Mouse (Mus musculus): ENCODE results near the gene Fgb.

The Fgb gene

DNA sequence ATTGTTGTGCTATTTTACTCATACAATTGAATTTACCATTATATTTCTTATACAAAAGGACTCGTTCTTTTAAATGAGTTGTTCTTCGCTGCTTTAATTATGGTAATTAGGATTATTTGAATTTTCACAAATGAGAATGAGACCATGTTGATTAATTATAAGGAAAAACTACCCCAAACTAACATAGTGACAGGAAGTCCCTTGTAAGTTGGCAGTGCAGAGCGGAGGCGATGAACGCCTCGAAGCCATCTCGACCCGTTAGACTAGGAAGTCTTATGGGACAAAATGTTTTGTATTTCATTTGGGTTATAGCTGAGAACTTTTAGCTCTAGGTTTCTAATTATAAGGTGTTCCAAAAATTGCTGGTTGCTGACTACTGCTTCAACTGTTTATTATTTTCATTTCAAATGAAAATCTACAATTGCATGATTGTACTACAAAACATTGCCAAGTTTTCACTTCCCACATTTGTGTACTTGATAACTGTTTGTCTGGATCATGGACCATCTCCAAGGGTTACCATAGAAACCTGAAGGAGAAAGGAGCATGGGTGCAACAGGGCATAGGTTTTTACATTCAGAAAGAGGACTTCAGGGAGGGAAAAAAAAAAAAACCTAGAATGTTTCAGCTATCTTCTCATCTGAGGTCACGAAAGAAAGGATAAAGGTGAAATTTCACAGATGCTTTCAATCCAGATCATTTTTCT is 22.0 kb downstream of the Fgb start:
- no peak for DNase-seq (ENCODE audit: low spot score in 2 of 2)

DNA sequence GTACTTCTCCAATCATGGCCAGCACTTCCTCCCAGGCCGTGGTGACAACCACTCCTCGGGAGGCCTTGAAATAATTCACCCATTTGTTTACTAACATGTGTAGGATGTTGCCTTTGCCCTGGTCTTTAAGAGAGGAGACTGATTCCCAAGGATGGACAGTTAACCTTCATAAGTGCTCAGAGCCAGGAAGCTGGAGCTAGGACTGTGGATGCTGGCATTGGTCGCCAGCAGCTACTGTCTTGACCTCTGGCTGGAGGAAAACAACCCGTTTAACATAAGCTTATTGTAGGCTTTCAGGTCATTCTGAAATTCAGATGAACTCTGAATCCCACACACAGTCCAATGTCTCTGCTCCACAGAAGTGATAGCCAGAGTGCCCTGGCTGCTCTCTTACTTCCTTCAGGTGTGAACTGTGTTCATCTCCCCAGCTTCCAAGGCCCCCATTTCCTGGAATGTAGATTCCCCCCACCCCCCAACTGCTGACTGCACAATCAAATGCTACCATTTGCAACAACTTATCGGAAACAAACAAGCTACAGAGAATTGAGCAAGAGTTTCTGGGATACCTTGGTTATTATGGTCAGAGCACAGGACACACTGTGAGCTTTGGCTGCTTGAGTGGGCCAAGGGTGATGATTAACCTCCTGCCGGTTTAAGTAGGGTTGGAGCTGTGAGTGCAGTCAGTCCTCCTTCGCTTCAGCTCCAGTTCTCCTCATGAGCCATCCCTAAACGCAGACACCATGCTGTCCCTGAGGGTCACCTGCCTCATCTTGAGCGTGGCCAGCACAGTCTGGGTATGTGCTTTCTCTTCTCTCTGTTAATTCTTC is 24.0 kb downstream of the Fgb start, which contains the start of gene Fga:
TSS of gene Fga (plus strand) at position 602 of the 827 bp plus-strand sequence.
- no peak for DNase-seq (ENCODE audit: low spot score in 2 of 2)

DNA sequence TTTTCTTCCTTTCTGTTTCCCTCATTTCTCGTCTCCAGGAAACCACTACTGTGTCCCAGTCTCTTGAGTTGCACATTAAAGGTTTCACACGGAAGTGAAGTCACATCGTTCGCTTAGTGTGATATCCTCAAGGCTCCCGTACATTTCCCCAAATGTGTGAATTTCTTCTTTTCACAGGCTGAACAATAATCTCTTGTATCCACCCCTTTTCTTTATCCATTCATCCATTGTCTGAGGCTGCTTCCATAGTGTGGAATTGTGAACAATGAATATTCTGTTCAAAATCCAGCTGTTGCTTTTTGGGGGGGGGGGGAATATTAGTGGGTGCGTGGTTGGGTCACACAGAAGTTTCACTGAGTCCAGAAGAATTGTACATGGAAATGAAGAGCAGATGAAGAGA is 24.6 kb downstream of the Fgb start:
- DNase-seq (ENCODE audit: low spot score in 2 of 2), result no peak

DNA sequence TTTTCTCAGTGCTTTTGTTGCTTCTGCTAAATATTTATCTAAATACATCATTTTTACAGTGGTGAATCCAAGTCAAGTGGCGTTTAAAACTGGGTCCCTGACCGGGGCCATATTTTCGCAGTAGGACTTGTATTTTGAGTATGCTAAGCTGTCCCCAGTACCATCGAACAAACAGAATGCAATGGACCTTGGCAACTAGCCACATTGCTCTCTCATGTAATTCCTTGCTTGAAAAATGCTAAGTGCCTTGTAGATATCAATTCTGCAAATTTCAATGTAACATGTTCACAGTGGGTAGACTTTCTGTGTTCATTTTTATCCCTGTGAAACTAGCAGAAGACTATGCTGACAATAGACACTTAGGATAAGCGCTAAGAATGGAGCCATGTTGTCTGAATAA is 28.5 kb downstream of the Fgb start:
- no peak for DNase-seq (ENCODE audit: low spot score in 2 of 2)

DNA sequence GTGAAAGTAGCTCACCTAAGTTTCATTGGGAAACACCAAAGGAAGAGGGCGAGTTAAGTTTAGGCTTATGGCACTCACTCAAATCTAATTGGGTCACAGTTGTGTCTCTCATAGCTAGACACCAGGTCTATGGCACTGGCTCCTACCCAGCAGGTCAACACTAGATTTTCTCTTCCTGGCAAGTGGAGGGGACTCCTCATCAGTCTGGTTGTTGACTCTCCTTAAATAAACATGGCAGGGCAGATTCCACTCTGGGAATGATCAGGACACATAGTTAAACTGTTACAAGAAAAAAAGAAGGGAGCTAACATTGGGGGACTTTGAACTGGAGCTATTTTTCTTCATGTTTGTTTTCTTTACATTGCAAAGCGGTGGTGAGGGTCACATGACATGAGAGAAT is 29.3 kb downstream of the Fgb start:
- no peak for DNase-seq (ENCODE audit: low spot score in 2 of 2)

GRCm38 (mm10) chr3:83016236-83016635 is 33.4 kb downstream of the Fgb start:
- no peak for DNase-seq (ENCODE audit: low spot score in 2 of 2)

DNA sequence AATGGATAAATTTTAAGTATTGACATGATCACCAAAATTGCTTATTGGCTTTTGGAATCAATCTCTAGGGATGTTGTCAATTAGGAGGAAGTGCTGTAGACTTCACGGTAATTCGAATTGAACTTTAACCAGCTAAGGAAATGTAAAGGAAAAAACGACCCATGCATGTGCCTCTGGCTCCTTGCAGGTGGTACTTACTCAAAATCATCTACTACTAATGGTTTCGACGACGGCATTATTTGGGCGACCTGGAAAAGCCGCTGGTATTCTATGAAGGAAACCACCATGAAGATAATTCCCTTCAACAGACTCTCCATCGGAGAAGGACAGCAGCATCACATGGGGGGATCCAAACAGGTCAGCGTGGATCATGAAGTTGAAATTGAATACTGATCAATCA is 35.7 kb downstream of the Fgb start:
- DNase-seq (ENCODE audit: low spot score in 2 of 2), result no peak

DNA sequence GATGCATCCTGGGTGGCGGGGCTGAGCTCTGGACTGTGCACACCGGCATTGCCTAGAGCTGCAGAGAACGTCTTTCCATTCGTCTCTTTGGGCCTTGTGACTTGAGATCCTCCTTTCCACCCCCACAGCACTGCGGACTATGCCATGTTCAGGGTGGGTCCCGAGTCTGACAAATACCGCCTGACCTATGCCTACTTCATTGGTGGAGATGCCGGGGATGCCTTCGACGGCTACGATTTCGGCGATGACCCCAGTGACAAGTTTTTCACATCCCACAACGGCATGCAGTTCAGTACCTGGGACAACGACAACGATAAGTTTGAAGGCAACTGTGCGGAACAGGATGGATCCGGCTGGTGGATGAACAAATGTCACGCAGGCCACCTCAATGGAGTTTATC is 37.0 kb downstream of the Fgb start:
- no peak for DNase-seq (ENCODE audit: low spot score in 2 of 2)

GRCm38 (mm10) chr3:83011565-83011964 is 38.1 kb downstream of the Fgb start:
- DNase-seq (ENCODE audit: low spot score in 2 of 2), result no peak

DNA sequence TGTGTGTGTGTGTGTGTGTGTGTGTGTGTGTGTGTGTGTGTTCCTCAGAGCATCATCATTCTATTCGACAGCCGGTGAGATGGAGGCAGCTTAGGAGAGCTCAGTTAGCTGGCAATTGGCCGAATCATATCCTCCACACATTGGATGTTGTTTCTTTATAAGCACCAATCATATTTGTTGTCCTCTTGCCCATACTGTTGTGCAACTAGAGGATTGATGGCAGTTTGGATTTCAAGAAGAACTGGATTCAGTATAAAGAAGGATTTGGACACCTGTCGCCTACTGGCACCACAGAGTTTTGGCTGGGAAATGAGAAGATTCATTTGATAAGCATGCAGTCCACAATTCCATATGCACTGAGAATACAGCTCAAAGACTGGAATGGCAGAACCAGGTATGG is 38.5 kb downstream of the Fgb start:
- no peak for DNase-seq (ENCODE audit: low spot score in 2 of 2)

DNA sequence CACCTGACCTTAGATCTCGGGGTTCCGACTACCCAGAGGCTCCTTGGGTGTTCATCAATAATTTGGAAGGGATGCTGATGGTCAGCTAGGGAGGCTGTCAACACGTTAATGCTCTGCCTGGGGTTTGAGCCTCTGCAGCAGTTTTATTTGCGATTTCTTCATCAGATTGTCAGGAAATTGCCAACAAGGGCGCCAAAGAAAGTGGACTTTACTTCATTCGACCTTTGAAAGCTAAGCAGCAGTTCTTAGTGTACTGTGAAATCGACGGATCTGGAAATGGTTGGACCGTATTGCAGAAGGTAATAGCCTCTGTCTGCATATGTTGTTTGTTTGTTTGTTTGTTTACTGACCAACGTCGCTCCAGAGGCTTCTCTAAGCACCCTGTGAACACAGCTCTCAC is 39.4 kb downstream of the Fgb start:
- DNase-seq (ENCODE audit: low spot score in 2 of 2), result no peak

- no peak for DNase-seq (ENCODE audit: low spot score in 2 of 2)
Observed at GRCm38 (mm10) chr3:83007557-83007956, 42.1 kb downstream of the Fgb start, which contains the start of gene Fgg. Fgg (plus strand) TSS chr3:83007724.

GRCm38 (mm10) chr3:83004801-83005200 is 44.9 kb downstream of the Fgb start:
- no peak for DNase-seq (ENCODE audit: low spot score in 2 of 2)

GRCm38 (mm10) chr3:83003068-83003467 is 46.6 kb downstream of the Fgb start:
- no peak for DNase-seq (ENCODE audit: low spot score in 2 of 2)

GRCm38 (mm10) chr3:83002191-83002590 is 47.5 kb downstream of the Fgb start:
- no peak for DNase-seq (ENCODE audit: low spot score in 2 of 2)

DNA sequence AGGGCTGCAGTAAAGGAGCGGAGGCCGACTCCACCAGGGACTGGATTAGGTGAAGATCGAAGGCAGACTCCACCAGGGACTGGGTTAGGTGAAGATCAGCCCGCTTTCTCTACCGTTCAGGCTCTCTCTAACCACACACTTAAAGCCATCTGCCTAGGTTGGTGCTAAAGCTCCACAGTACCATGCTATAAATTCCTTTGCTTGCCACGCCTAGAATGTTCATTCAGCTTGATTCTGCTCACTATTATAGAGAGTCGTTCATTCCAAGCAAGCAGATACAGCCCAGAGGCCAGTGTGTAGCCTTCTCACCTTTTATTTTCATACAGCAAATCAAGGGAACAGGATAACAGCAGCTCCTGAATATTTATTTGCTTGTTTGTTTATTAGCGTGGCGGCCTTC is 49.7 kb downstream of the Fgb start:
- no peak for DNase-seq (ENCODE audit: low spot score in 2 of 2)

- DNase-seq (ENCODE audit: low spot score in 2 of 2), result no peak
Observed at GRCm38 (mm10) chr3:82998772-82999463, 50.7 kb downstream of the Fgb start.

DNA sequence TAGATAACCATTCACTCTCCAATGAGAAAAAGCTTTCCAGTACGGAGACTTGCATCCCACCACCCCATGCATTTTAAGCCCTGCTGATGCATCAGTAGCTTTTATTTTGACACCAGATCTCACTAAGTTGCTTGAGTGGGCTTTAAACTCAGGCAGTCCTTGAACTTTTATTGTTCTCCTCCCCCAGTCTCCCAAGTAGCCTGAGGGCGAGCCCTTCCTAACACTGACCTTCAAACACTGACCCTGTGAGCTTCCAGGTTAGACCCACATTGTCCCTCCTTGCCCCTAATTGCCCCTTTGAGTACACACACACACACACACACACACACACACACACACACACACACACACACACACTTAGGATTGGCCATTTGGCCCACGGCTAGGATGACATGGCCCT is 53.0 kb downstream of the Fgb start:
- no peak for DNase-seq (ENCODE audit: low spot score in 2 of 2)

DNA sequence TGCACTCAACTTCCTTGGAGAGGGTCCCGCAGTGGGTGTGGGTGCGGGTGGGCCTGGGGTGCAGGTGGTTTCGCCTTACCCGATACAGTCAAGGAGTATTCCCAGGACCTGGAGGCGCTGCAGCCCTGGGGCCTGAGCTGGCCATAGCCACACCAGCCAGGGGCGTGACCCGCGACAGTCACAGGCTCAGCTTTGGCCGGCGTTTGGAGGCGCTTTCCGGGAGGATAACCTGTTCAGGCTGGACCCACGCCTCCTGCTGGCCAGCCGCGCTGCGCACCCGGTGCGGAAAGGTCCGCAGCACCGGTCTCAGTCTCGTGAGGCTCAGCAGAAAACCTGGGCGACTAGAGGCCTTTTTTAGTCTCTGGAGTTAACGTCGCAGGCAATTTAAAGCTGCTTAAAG is 54.3 kb downstream of the Fgb start:
- DNase-seq (ENCODE audit: low spot score in 2 of 2), result peak in 1 of 2 experiments; percentile 2

DNA sequence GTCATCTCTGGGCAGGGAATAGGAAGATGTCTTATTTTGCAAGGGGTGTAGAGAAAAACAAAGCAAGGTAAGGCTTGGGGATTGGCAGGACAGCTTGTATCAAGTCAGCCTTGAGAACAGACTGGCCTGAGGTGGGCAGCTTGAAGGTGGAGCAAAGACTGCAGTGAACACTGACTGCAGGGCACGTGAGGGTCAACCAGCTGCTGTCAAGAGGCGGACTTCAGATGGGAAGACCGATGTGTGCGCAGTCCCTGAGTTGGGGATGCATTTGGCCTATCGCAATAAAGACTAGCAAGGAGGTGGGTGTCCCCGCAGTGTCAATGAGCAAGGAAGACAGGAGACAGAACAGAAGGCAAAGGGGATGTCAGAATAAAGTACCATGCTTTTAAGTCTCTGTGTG is 56.7 kb downstream of the Fgb start:
- DNase-seq (ENCODE audit: low spot score in 2 of 2), result no peak

DNA sequence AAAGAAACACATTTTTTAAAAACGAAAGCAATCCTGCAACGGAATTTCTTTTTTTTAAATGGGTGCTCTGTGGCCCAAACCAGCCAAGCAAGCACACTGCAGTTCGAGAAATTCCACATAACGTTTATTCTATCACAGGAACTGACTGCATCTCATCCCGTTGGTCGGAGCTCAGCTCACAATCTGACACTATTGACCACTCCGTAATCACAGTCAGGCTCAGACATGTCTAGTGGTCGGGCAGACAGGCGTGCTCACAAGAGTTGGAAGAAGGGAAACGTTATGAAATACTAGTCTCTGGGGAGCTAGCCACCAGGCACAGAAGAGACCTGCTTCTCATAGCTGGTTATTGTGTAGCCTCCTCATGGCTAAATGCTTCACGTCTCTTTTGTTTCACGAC is 57.7 kb downstream of the Fgb start:
- DNase-seq (ENCODE audit: low spot score in 2 of 2), result no peak
